Mouse (Mus musculus): ENCODE results near the gene Arfip1.
"Not testable (repeated sequence)": the region's sequence is repeated elsewhere in the genome, so short reads cannot be mapped to it uniquely, and the experiment has no call there.

Arfip1 gene

DNA sequence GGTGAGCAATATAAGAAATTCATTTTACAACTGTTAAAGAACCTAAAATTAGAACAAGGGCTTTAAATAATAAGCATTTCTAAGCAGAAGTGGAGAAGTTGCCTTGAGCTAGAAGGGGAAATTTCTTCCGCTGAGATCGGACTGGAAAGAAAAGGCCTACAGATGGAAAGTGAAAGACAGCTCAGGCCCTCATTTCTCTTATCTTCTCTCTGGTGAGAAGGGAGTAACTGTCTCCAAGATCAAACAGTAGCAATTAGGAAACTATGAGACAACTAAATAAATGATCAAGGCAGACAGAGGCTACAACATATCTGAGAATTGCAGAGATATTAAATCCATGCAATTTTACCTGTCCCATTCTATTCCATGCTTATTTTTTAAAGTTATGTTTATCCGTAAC, 11.9 kb downstream of the Arfip1 start:
- no peak for DNase-seq

DNA sequence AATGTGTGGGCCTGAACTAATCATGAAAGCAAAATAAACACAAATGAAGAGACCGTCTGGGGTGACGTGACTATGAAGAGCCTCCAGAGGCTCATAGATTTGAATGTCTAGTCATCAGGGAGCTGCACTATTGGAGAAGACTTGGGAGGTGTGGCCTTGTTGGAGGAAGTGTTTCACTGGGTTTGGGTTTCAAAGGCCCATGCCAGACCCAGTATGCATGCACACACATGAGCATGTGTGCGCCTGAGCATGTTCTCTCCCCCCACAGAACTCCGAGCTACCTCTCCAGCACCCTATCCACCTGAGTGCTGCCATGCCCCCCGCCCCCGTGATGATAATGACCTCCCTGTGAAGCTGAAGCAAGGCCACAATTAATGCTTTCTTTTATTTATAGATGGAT, 12.8 kb downstream of the Arfip1 start:
- peak; percentile 92 for DNase-seq

DNA sequence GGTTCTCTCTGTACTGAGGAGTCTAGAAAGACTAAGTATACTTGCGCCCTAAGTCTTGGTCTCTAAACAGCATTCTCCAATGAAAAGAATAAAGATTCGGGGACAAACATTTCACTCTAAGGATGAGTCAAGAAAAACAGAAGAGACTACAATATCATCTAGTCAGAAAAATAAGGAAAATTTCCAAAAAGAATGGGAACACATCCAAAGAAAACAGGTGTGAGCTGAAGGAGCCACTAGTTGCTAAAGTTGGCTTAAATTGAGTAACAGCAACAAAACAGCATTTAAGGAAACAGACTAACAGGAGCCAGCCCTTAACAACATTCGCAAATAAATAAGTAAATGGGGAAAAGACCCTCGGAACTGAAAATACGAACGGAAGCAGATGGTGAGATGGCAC, 13.9 kb downstream of the Arfip1 start:
- no peak for DNase-seq

DNA sequence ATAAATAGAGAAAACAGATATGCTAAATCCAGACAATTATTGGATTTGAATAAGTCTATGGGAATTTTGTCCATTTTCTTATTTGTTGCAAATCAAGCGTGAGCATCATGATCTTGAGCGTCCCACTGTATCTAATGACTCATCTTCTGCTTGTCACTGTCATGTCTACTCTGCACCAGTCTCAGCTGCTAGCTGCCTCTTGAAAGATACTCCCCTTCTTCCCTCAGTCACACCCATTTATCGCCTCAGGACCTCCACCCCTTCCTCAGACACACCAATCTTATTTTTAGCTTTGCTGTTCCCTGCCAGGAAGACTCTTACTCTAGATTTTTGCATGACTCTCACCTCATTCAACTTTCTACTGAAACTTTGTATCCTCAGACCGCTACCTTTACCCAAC, 19.0 kb downstream of the Arfip1 start:
- DNase-seq = no peak

DNA sequence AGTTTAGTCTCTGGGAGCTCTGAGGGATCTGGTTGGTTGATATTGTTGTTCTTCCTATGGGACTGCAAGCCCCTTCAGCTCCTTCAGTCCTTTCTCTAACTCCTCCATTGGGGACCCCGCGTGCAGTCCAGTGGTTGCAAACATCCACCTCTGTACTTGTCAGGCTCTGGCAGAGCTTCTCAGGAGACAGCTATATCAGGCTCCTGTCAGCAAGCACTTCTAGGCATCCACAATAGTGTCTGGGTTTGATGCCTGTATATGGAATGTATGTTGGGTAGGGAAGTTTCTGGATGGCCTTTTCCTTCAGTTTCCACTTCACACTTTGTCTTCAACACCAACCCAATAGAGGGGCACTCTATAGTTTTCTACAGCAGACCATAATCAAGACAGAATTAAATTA, 19.5 kb downstream of the Arfip1 start:
- not testable (repeated sequence) for DNase-seq

DNA sequence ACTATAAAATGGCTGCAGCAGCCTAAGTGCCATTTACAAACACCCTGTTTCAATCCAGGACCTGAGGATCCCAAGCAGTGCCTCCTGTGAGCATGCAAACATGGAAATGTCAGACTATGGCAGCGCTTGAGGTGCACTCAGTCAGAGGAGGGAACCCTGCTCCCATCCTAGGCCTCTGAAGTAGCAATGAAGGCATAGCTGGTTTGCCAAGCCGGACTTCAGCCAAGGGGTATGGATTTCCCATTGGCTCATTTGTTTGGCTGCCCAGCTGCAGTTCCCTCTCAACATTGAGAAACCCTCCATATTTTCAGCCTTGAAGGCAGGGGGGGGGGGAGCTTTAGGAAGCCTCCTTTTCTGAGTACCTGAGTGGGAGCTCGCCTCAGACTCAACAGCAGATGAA, 24.1 kb downstream of the Arfip1 start:
- no peak for DNase-seq

DNA sequence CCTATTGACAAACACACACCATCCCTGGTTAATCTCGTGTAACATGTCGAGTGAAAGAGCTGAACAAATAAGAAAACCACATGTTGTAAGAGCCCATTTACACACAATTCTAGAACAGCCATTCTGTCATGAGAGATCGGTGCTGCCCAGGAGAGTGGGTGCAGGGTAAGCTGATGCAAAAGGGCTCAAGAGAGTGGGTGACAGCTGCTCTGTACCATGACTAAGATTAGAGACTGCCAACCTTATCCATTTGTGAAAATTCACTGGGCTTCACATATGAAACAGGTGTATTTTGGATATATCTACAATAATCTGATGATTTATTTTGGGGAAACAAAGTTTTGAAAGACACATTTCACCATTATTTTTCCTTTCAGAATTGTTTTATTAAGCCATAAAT, 26.6 kb downstream of the Arfip1 start:
- DNase-seq = no peak

DNA sequence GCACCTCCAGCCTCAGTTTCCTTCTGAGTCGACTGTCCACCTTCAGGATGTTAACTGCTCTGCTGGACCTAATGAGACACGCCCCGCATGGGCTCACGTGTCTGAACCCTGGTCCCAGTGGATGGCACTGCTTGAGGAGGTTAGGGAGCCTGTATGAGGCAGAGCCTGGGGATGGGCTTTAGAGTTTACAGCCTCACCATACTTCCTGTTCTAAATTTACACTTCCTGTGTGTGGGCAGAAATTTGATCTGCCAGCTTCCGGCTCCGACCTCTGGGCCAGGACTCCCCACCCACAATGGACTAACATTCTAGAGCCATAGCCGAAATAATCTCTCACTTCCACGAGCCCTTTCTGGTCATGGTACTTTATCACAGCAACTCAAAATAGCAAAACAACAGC, 35.2 kb downstream of the Arfip1 start:
- DNase-seq = peak; percentile 91

DNA sequence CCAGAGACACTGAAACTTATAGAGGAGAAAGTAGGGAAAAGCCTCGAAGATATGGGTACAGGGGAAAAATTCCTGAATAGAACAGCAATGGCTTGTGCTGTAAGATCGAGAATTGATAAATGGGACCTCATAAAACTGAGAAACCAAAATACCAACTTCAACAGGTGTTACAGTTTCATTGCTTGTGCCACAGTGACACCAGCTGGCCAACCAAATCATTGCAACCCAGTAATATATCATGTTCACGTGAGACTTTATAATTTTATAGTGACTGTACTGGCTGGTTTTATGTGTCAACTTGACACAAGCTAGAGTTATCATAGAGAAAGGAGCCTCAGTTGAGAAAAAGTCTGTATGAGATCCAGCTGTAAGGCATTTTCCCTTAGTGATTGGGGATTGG, 40.0 kb downstream of the Arfip1 start:
- DNase-seq = not testable (repeated sequence)

DNA sequence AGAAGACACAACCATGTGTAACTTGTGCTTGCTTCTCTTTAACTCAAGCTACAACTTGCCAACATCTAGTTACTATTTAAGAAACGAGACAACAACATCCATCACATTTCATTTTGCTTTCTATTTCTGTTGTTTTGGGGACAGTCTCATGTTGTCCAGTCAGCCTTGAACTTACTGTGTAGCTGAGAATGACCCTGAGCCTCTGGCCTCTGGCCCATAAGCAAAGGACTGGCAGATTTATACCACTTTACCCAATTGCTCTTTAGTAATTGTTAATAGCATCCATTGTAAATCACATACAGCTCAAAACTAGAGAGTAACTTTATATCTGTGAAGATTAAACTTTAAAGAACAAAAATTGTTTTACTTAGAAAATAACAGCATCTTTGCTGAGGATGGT, 40.5 kb downstream of the Arfip1 start:
- no peak for DNase-seq

DNA sequence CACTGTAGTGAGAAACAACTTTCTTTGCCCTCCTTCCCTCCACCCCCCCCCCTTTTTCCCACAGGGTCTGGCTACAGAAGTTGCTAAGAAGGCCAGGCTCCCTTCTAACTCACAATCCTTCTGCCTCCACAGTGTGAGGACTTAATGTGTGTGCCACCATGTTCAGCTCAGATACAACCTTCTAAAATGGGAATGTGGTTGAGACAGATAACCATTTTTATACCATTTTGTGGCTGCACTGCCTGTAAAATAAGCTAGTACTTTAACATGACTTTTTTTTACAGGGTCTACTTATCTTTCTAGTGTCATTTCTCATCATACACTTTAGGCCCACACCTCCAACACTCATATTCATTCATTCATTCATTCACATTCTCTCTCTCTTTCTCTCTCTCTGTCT, 41.8 kb downstream of the Arfip1 start:
- DNase-seq = no peak

DNA sequence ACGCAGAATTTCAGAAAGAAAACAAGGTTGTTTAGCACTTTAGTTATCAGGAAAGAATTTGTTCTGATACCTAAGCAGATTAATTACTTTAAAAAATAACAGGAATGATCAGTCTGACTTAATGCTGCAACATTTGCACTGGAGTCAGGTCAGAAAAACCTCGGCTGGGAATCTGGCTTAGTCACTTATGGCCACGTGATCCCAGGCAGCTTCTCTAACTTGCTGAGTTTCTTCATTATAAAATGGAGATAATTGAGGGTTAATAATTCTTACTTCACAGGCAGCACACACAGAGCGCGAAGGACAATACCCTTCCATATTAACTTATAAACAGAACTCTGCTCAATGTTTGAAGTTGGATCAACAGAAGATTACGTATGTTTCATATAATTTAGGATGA, 45.4 kb downstream of the Arfip1 start:
- DNase-seq = no peak

DNA sequence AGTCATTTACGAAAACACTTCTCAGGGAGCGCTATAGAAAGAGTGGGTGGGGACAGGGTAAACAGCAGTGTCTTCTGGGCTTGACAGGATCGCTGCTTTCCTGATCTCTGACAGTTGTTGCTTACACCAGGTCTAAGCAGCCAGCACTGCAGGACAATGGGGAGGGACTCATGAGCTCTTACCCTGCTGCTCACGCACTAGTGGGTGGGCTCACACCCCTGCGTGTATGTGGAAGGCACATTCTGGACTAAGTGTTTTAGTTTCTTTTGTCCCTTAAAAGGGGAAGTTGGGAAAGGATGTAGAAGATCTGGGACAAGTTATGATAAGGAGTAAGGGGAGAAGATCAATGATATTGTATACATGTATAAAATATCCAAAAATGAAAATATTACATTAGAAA, 49.2 kb downstream of the Arfip1 start:
- DNase-seq = no peak

DNA sequence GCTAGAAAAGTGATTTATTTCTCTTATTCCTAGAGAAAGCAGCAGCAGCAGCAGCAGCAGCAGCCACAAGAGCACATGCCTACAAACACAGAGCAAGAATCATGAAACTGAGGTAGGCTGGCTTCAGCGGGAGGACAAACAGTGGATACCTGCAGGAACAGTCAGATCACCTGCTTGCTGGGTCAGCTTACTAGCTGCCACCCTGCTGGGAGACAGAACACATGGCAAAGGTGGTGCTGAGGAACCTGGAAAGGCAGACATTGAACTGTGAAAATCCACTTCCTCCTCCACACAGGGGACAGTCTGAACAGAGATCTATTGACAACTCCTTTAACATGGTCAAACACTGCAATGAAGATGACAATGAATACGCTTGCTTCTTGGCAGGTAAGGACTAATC, 53.4 kb downstream of the Arfip1 start:
- DNase-seq = no peak

DNA sequence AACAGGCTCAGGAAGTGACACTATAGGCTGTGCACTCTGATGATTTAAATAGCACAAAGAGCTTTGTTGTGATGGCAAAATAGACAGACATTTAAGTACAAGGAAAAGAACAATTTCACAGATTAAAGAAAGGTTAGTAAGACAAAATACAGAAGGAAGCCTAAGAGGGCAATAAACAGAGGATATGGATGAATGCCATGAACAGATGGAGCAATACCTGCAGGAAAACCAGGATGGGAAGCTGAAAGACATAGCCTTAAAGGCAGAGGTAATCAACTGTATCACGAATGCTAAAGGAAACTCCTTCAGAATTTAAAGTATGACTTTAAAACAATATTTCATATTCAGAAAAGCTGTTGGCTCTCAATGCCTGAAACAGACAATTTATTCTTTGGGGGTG, 57.5 kb downstream of the Arfip1 start:
- no peak for DNase-seq

DNA sequence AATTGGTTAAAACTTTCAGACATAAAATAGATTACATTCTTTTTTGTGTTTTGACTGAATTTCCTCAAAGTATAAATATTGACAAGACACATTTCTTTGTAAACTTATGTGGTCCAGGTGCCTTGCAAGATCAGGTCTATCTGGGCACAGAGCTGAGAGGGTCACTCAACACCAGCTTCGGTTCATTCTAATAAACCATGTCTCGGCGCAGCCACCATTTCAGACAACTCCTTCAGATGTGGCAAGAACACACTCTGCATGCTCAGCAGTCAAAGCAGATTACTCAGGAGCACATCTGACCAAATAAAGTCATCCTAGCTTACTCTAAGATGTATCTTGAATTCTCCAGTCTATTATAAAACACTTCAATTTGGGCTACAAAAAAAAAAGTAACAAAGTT, 66.3 kb downstream of the Arfip1 start:
- peak; percentile 35 for DNase-seq

DNA sequence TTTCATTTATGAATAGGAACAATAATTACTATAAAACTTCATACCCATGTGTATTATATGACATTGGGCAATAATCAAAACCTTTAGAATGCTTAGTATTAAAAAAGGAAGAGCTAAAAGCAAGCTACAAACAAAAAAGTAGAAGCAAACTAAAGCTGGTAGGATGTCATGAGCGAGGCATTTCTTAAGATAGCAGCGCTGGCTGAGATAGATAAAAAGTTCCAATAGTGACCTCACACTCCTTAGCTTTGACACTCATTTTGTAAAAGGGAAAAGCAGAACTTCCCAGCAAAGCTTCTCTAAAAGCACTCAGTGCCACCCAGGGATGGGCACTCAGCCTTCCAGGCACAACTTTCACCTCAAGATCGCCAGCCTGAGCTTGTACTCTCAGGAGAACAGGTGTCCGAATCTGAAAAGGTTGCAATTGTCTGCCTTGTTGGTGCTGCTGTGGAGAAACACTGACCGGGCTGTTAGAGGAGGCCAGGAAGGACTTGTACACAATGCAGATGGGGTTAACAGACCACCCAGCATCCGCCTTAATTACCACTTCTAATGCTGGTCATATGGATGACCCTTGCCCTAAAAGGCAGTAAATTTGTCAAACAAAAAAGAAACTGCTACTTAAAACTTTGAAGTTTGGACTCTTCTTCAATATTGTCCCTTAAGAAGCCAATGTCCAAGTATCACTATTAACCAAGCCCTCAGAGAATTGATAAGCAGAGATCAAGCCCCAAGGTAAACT, 69.5 kb downstream of the Arfip1 start:
- DNase-seq = peak; percentile 72

DNA sequence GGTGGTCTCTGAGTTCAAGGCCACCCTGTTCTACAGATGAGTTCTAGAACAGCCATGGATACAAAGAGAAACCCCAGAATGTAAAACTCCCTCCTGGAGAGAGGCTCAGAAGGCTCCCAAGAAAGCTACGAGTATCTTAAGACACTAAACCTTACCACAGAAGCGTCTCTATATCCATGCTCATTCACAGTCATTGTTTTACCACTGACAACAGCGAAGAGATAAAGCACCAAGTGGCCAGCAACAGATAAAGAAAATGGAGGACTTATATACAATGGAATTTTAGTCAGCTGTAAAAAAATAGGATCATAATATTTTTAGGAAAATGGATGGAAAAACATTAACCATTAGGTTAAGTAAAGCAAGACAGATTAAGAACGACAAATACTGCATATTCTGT, 77.2 kb downstream of the Arfip1 start:
- DNase-seq = no peak

DNA sequence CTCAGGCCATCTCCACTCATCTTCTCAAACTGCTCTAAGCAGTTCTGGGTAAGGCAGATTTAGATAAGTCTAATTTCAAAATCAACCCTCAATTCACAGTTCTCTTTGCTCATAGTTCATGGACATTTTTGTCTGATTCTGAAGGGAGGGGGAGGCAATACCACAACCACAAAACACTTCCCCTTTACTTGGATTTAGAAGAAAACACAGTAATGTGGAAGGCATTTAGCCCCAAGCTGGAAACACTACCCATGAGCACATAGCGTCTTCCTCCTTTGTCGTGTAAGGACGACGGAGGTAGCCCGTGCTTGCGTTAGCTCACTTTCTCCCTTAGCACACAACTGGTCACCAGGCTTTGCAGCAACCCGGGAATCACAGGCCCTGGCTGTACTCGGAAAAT, 78.1 kb downstream of the Arfip1 start:
- DNase-seq = peak; percentile 73

DNA sequence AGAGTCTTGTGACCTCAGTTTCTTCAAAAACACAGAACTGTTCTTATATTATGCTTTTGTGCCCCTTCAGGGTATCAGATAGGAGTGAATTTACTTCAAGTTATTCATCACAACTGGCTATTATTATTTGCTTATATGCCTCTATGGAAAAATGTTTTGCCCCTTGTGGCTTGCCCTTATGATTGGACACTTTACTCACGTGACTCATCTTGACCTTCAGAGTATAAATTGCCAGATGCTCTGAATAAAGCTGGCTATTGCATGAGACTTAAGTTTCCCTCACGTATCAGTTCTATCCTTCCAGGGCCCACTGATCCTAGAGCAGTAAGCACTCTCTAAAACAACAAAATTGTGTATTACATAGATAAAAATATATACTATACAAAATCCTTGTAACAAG, 80.3 kb downstream of the Arfip1 start:
- peak; percentile 17 for DNase-seq

DNA sequence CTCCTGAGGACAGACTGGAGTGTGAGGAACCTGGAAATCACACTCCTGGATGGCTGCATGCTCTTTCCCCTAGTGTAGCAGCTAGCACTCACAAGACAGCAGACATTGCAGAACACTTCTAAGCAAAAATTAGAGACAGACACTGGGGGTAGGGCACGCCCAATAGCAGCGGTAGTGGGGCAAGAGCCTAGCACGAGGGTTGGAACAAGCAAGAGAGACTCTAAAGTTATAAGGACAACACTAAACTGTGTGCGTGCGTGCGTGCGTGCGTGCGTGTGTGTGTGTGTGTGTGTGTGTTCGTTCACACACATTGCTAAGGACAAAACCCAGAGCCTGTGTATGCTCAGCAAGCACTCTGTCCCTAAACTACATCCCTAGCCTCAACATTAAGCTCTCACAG, 81.9 kb downstream of the Arfip1 start:
- peak; percentile 79 for DNase-seq

DNA sequence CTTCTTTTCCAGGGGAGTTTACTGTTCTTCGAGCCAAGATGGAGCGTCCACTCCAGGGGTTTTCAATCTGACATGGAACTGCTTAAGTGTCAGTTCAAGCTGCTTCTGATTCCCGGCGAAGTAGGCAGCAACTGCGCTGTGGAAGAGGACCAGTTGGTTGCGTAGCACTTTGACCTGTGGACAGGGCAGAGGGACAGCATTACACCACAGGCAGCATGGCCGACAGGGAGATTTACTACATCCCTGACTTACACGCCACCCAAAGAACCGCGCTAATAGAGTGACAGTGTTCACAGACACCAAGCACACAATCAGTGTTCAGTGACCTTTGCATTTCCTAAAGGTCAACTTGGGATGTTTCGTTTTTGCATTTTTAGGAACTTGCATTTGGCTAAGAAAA, 84.7 kb downstream of the Arfip1 start:
- DNase-seq = no peak

DNA sequence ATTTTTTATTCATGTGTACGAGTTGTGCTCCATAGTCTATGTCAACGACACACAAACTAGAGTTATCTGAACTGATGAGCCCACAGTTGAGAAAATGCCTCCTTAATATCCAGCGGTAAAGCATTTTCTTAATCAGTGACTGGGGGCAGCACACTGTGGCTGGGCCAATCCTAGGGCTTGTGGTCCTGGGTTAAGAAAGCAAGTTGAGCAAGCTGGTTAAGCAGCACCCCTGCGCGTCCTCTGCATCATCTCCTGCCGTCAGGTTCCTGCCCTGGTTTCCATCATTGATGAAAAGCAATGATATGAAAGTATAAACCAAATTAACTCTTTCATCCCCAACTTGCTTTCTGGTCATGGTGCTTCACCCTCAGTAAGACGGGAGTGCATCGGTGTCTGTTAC, 89.8 kb downstream of the Arfip1 start:
- DNase-seq = no peak

DNA sequence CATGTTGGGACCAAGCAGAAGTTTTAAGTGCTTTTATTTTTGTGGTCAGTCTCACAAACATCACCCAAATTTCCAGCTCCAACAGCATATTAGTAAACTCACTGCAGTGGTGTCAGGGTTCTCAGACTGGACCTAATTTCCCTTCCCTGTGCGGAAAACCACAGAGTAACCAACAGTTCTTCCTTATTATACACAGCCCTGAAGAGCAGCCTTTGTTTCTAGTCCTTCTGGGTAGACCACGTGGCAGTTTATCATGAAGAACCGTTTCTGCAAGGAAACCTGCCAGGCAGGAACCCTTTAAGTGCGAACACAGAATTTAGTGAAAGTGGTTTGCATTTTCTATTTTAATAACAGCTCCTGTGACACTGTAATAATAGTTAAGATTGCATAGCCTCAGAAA, 90.3 kb downstream of the Arfip1 start:
- no peak for DNase-seq

DNA sequence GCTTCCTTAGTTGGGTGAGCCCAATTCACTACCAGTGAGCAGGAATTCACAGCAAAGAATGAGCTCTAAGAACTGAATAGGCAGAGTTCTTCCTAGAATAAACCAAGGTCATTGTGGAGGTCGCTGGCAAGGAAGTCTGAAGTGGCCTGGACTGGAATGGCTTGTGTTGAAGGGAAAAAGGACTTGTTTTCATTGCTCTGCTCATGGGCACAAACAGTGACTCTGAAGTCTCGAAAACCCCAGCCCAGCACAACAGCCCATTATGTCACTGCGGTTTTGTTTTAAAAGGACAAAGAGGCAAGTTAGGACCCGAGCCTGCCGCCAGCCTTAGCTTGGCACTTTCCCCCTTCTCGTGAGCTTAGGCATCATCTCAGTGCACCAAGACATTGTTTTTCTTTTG, 93.7 kb downstream of the Arfip1 start:
- DNase-seq = no peak

DNA sequence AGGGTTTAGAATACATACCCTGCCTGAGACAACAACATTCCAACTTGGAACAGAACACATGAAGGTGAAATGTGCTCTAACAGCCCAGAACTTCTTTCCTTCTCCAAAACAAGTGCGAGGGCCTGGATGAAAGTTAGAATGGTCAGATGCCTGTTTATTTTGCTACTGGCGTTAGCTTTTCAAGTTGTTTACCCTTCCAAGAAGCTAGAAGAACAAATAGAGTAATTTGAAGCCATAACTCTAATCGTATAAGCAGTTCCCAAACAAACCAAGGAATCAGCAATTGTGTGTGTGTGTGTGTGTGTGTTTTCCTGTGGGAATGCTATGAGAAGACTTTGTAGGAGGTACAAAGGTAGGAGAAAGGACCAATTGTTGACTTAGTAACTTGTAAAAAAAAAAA, 97.5 kb downstream of the Arfip1 start:
- no peak for DNase-seq

Measured in heart, adult 11 months (tissue).